Mouse (Mus musculus): ENCODE data around the gene Csrp1. TPM values are rescaled to one million over a fixed set of nuclear protein-coding genes. Genes with fewer than 3 reads are reported as not detected.

The Csrp1 gene
- total RNA-seq, 2 experiments from 2014 or later, result 195 to 250 TPM

DNA sequence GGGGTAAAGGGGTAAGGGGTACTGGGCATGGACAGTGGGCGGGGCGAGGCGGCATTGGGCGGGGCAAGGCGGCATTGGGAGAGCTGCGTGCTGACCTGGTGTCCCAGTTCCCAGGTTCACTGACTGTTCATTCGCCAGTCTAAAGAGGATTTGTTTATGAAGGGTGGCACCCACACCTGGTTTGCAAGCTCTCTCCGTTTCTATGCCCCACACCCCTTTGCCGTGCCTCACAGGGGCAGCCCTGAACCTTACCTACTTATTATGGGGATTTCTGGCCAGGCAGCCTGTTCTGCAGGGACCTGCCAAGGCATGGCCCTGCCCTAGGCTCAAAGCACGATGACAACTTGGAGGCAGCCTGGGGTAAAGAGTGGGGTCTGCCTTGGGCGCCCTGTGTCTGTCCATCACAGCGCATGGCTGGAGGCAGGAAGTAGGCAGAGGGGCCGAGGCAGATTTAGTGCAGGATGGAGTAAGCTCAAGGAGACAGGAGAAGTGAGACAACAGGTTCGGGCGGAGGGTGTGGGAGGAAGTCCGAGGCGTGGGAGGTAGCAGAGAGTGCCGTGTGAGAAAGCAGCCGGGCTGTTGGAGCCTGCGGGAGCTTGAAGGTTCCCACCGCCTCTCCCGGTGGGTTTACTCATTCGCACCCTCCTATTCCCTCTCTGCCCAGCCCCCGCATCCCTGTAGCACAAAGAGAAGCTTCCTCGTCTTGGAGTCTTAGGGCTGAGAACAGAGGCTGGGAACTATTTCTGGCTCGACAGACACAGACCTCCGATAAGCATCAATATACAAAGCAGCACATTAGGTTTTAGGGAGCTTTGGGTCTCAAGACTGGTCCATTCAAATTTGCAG is 73.7 kb downstream of the Csrp1 start:
- intact Hi-C loops (cut with DNase I), result no loop called here
- DNase-seq (ENCODE audit: low spot score in 2 of 2), result peak; percentile 79 to 81

DNA sequence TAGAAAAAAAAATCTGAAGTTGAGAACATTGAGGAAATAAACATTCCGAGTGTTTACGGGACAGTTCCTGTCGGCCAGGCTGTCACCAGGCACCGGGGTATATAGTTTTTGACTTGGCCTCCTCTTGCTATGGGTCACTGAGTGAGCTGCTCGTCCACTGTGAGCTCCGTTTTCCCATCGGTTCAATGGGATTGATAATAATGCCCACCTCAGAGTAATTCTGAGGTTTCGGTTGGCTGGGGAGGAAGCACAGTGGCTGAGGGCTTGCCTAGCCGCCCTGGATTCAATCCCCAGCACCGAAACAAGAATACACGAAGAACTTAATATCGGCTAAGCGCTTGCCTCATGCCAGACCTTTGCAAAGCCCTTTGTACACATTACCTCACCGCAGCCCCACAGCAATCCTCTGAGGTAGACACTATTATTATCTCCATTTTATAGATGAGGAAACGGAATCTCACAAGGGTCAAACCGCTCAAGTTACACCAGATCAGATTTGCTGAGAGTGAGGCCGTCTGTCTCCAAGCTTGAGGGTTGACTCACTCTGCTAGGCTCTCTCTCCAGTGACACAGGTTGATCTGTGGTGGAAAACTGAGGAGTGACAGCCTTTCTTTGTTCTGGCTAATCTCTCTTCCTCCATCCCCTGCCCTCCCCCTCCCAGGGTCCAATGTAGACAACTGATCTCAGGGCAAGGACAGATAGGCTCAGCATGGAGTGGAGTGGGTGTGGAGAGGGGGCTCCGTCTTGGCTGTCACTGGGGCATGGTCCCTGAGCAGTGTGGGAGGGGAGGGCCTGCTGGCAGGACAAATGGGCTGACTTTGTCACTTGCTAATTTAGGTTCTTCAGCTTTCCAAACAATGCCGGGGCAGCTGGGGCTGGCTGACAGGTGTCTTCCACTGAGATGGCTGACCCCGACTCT is 74.6 kb downstream of the Csrp1 start:
- intact Hi-C loops (cut with DNase I), result no loop called here
- DNase-seq (ENCODE audit: low spot score in 2 of 2), result no peak

DNA sequence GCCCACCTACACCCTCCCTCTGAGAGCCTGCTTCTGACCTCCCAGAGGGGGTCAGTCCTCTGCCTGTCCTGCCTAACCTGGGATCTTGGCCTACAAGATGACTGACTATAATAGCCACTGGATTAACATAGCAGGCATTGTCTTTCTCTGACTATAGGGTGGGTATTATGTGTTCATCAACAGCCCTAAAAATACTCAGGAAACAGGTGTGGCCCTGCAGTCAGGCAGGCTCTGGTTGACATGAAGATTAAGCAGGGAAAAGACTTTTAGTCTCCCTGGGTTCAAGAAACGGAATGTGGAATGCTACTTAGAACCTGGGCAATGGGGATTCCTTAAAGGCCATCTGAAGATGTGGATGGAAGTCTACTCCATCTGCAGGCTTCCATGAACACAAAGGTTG is 78.6 kb downstream of the Csrp1 start:
- intact Hi-C loops (cut with DNase I), result no loop called here

DNA sequence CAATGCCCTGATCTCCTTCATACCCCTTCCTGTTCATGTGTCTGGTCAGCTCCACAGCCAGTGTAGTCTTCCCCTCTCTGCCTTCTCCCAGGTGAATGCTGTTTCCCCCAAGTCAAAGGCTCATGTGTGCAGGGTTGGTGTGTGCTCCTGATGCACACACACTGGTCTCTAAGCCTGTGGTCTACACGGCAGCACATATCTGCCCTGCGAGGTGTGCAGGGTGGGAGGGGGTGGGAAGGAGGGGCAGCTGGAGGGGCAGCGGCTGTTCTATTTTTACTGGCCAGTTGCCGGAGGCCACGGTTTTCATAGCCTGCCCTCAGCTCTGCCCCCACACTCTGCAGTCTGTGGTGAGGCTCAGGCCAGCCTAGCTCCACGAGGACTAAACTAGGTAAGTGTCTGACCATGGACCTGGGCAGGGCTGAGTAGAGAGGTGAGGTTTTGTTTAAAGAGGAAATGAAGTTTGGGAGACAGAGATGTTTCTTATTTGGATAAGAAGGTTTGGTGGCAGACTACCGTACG is 79.3 kb downstream of the Csrp1 start:
- intact Hi-C loops (cut with DNase I), result no loop called here
- no peak for DNase-seq (ENCODE audit: low spot score in 2 of 2)

More for the DNA sequence above, 78.6 kb downstream of the Csrp1 start:
- no peak for DNase-seq (ENCODE audit: low spot score in 2 of 2)

DNA sequence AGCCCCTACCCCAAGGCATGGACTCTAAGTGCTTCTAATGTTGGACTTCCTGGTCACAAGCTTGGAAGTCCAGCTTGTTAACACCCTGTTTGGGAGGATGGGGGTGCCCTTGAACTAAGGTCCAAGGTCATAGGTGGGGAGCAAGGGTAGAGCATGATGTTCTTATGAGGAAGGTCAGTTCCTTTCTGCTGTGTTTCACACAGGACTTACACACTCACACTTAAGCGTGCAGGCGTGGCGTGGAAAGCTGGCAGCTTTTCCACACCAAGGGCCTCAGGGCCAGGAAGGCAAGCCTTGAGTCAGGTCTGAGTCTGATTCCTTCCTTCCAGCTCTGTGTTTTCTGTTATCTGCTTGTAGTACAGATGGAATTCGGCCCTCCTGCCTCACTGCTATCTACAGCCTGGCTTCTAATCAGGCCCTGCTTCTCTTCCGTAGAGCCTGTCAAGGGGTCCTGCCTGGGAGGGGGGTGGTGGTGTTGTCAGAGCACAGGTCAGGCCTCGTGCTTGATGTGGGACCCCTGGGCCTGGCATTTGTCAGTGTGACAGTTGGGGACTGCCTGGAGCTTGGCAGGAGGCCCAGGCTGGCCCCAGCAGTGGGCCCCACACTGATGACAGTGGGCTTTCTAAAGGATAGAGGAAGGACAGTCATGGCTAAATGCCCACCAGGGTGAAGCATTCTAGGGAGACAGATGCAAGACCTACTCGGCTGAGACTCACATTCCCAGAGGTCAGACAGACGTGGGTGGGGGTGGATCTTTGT is 80.5 kb downstream of the Csrp1 start:
- intact Hi-C loops (cut with DNase I), result no loop called here
- DNase-seq (ENCODE audit: low spot score in 2 of 2), result no peak

Other genes with a start within 250 kb of the Csrp1 start
- gene Nav1, start 112.8 kb upstream of the Csrp1 start, total RNA-seq (2021), result 10 to 100 TPM; 48.9 to 69.6 TPM
- gene Phlda3, start 46.1 kb downstream of the Csrp1 start, total RNA-seq (2021), result 10 to 100 TPM; 18.2 to 28.8 TPM
- 1 to 10 TPM; 2.2 to 4.8 TPM for gene Tnni1, start 59.4 kb downstream of the Csrp1 start, total RNA-seq (2021)
- gene Lad1, start 98.5 kb downstream of the Csrp1 start, total RNA-seq (2021), result 1 to 10 TPM; 1.1 to 1.5 TPM
- 1 to 10 TPM; 5.8 to 7.5 TPM for gene Tnnt2, start 116.3 kb downstream of the Csrp1 start, total RNA-seq (2021)
- gene Pkp1, start 199.1 kb downstream of the Csrp1 start, total RNA-seq (2021), result under 1 TPM; 0.39 to 0.44 TPM

Data from left cerebral cortex, postnatal 36 days (tissue).